14 mouse cellular contexts compared by ENCODE assay signal in the genomic region with DNA sequence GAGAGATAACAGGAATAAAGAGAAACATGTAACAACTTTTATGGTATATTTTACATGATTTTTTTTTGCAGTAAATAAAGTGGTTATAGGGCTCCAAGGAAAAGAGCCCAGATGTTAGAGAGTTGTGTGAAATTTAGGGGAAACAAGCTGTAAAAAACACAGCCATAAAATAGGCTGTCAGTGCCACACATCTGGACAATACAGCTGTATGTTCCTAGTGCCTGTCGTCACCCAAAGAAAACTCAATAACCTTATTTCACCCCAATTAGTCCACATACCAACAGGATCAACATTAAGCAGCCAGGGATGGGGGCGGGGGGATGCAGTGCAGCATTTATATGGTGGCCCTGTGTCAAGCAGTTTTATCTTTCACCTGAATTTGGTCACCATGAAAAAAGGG.
"Had no signal": no experiment of that assay in that cellular context is flagged by ENCODE, and none has a peak within 500 bp of the region (broad histone marks: within the 10 kb centered on the region; RNA-seq: fewer than 3 reads in every experiment).

No protein-coding gene starts in this region.

- H3K9me3 ChIP-seq: midbrain, embryonic 10.5 days; midbrain, embryonic 12.5 days; neural tube, embryonic 12.5 days; stomach, embryonic 15.5 days had no signal

- H3K4me1 ChIP-seq: midbrain, embryonic 10.5 days; midbrain, embryonic 12.5 days; neural tube, embryonic 12.5 days; stomach, embryonic 15.5 days had no signal

- H3K4me2 ChIP-seq: lung, embryonic 14.5 days; midbrain, embryonic 12.5 days; neural tube, embryonic 12.5 days; stomach, embryonic 15.5 days had no signal

- H3K36me3 ChIP-seq: midbrain, embryonic 10.5 days; midbrain, embryonic 12.5 days; neural tube, embryonic 12.5 days; stomach, embryonic 15.5 days had no signal

- DNase-seq: lung, adult 18-20 months; lung, embryonic 14.5 days; lung, postnatal 10 days; lung, postnatal 4 days; midbrain, embryonic 14.5 days; right cerebral cortex, postnatal 14 days; thymus, adult 2 months; thymus, postnatal 25 days; thymus, postnatal 4 days had no signal

- H3K27me3 ChIP-seq: midbrain, embryonic 12.5 days; neural tube, embryonic 12.5 days; stomach, embryonic 15.5 days had no signal

- H3K27ac ChIP-seq: midbrain, embryonic 10.5 days; midbrain, embryonic 12.5 days; neural tube, embryonic 12.5 days; stomach, embryonic 15.5 days; stomach, postnatal 0 days had no signal

- H3K9ac ChIP-seq: lung, embryonic 14.5 days; midbrain, embryonic 12.5 days; neural tube, embryonic 12.5 days; stomach, embryonic 15.5 days had no signal

- H3K4me3 ChIP-seq: midbrain, embryonic 10.5 days; midbrain, embryonic 12.5 days; neural tube, embryonic 12.5 days; stomach, embryonic 15.5 days had no signal
